Comparison of ENCODE assay signal across 20 mouse cellular contexts in the genomic region with DNA sequence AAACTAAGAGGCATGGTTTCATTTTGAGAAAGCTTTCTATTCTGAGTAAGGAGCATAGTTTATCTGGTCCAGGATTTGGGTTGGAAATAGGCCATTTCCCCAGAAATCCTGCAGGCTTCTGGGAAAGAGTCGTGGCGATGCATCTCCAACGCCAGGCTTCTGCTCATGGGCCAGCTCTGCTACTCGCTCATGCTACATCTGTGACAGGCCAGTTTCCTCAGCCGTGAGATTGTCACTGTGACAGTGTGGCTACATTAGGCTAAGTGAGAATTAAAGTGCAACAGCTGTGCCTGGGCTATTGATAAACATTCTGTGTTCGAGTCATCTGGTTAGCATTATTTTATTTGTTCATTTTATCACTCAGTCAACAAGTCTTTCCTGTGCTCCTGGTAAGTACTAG.
"Had no signal": no experiment of that assay in that cellular context is flagged by ENCODE, and none has a peak within 500 bp of the region (broad histone marks: within the 10 kb centered on the region; RNA-seq: fewer than 3 reads in every experiment).

No protein-coding gene starts in this region.

- H3K27ac ChIP-seq: kidney, embryonic 15.5 days; left cerebral cortex, adult 2 months; liver, embryonic 13.5 days; macrophage; midbrain, embryonic 12.5 days; midbrain, embryonic 15.5 days; neural tube, embryonic 12.5 days; neural tube, embryonic 15.5 days; stomach, postnatal 0 days had no signal

- H3K4me2 ChIP-seq: kidney, embryonic 15.5 days; liver, embryonic 13.5 days; midbrain, embryonic 12.5 days; midbrain, embryonic 15.5 days; neural tube, embryonic 12.5 days; neural tube, embryonic 15.5 days had no signal

- H3K27me3 ChIP-seq: kidney, embryonic 15.5 days; liver, embryonic 13.5 days; midbrain, embryonic 12.5 days; midbrain, embryonic 15.5 days; neural tube, embryonic 12.5 days; neural tube, embryonic 15.5 days had no signal

- H3K4me1 ChIP-seq: kidney, embryonic 15.5 days; liver, embryonic 13.5 days; midbrain, embryonic 12.5 days; midbrain, embryonic 15.5 days; neural tube, embryonic 12.5 days; neural tube, embryonic 15.5 days had no signal

- H3K9me3 ChIP-seq: liver, embryonic 13.5 days had no signal

- ATAC-seq: lung, postnatal 0 days; midbrain, embryonic 15.5 days had no signal

- H3K4me3 ChIP-seq: kidney, embryonic 15.5 days; left cerebral cortex, adult 2 months; liver, embryonic 13.5 days; midbrain, embryonic 12.5 days; midbrain, embryonic 15.5 days; neural tube, embryonic 12.5 days; neural tube, embryonic 15.5 days had no signal

- H3K9ac ChIP-seq: kidney, embryonic 15.5 days; liver, embryonic 13.5 days; midbrain, embryonic 12.5 days; midbrain, embryonic 15.5 days; neural tube, embryonic 12.5 days; neural tube, embryonic 15.5 days had no signal

- DNase-seq: kidney, postnatal 10 days; kidney, postnatal 36 days; layer of hippocampus, postnatal 36 days; liver, embryonic 13.5 days; lung, adult 2 months; right cerebral cortex, adult 18-20 months; right cerebral cortex, postnatal 14 days; right cerebral cortex, postnatal 4 days; thymus, adult 2 months; thymus, postnatal 14 days; thymus, postnatal 4 days had no signal

- H3K36me3 ChIP-seq: kidney, embryonic 15.5 days; liver, embryonic 13.5 days; midbrain, embryonic 12.5 days; midbrain, embryonic 15.5 days; neural tube, embryonic 12.5 days; neural tube, embryonic 15.5 days had no signal
